Mouse (Mus musculus): ENCODE results near the gene Erp27. TPM values are rescaled to one million over a fixed set of nuclear protein-coding genes. Genes with fewer than 3 reads are reported as not detected.

Gene Erp27
- total and polyA plus RNA-seq, 3 experiments = 0.55 to 1.9 TPM; not detected in 1

- in situ Hi-C loops (cut with MboI; ENCODE audit: low pct_ligation_motif_present, low pct_unique_long_range_greater_than_20kb, low sequenced_read_pairs) (no loop called here), dilution Hi-C loops (cut with MboI; ENCODE audit: extremely low pct_ligation_motif_present, extremely low pct_unique_long_range_greater_than_20kb, low sequenced_read_pairs) (no loop called here)
- Histone ChIP-seq H3K9ac (ENCODE audit: insufficient read depth, low read depth) (no peak overlapping the region), H3K4me2 (ENCODE audit: insufficient read depth, low read depth, poor library complexity, severe bottlenecking) (no peak overlapping the region), H3K9me3 (replicated peaks; ENCODE audit: low read length) (no peaks in the 10 kb centered on the region), H3K27ac (ENCODE audit: insufficient read depth, low read depth) (no peak overlapping the region), H3K36me3 (replicated peaks in 1 of 2; ENCODE audit: control insufficient read depth in 1 of 2, insufficient read depth in 1 of 2, low read length in 1 of 2) (peaks cover 27 to 75% of the 10 kb centered on the region in 2 experiments), H3K4me3 (replicated peaks in 1 of 3; ENCODE audit: low read depth in 2 of 3, low read length in 2 of 3, poor library complexity in 1 of 3) (no peak overlapping the region), H3K4me1 (ENCODE audit: control insufficient read depth in 1 of 2, insufficient read depth in 2 of 2) (peaks cover 0 to 8% of the 10 kb centered on the region in 2 experiments; a peak in 2 of 4 replicates), H3K27me3 (replicated peaks) (no peaks in the 10 kb centered on the region), H3K79me2 (replicated peaks; ENCODE audit: control insufficient read depth, extremely low read depth, insufficient read depth, poor library complexity, severe bottlenecking) (no peaks in the 10 kb centered on the region)
- DNase-seq (ENCODE audit: extremely low read depth) = no peak
- TF ChIP-seq EP300 (IDR thresholded peaks at IDR 0.05; ENCODE audit: low read length) = no peak
- TF ChIP-seq IRF4 (IDR thresholded peaks at IDR 0.05; ENCODE audit: low read depth, low read length) = no peak
These were observed 8.4 kb downstream of the Erp27 start for GRCm38 (mm10) chr6:136913384-136914126.

DNA sequence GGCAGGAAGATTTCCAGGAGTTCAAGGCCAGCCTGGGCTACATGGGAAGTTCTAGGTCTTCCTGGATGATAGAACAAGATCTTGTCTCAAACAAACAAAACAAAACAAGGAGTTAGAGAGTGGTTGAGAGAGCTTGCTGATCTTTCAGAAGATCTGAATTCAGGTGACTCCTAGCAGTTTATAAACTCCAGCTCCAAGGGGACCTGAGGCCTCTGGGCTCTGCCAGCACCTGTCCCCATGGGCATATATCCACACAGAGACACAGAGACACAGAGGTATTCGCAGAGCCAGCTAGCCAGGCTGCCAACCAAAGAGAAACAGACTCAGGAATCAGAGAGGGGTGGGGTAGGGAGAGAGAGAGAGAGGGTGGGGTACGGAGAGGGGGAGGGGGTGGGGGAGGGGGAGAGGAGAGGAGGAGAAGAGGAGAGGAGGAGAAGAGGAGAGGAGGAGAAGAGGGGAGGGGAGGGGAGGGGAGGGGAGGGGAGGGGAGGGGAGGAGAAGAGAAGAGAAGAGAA lies 9.2 kb downstream of the Erp27 start:
- Histone ChIP-seq H3K79me2 (replicated peaks; ENCODE audit: control insufficient read depth, extremely low read depth, insufficient read depth, poor library complexity, severe bottlenecking) (no peaks in the 10 kb centered on the region), H3K9me3 (replicated peaks; ENCODE audit: low read length) (no peaks in the 10 kb centered on the region), H3K4me3 (replicated peaks in 1 of 3; ENCODE audit: low read depth in 2 of 3, low read length in 2 of 3, poor library complexity in 1 of 3) (no peak overlapping the region), H3K27me3 (replicated peaks) (no peaks in the 10 kb centered on the region), H3K36me3 (replicated peaks in 1 of 2; ENCODE audit: control insufficient read depth in 1 of 2, insufficient read depth in 1 of 2, low read length in 1 of 2) (peaks cover 27 to 72% of the 10 kb centered on the region in 2 experiments), H3K27ac (ENCODE audit: insufficient read depth, low read depth) (no peak overlapping the region), H3K4me1 (ENCODE audit: control insufficient read depth in 1 of 2, insufficient read depth in 2 of 2) (peaks cover 0 to 8% of the 10 kb centered on the region in 2 experiments; a peak in 2 of 4 replicates), H3K4me2 (ENCODE audit: insufficient read depth, low read depth, poor library complexity, severe bottlenecking) (no peak overlapping the region), H3K9ac (ENCODE audit: insufficient read depth, low read depth) (no peak overlapping the region)
- in situ Hi-C loops (cut with MboI; ENCODE audit: low pct_ligation_motif_present, low pct_unique_long_range_greater_than_20kb, low sequenced_read_pairs) (no loop called here), dilution Hi-C loops (cut with MboI; ENCODE audit: extremely low pct_ligation_motif_present, extremely low pct_unique_long_range_greater_than_20kb, low sequenced_read_pairs) (no loop called here)
- no peak for TF ChIP-seq ZNF384 (IDR thresholded peaks at IDR 0.05; ENCODE audit: low read depth, low read length)
- TF ChIP-seq POLR2A (IDR thresholded peaks at IDR 0.05; ENCODE audit: low read depth, low read length) = no peak
- TF ChIP-seq SMC3 (IDR thresholded peaks at IDR 0.05; ENCODE audit: low read depth, low read length) = no peak
- TF ChIP-seq USF2 (conservative IDR thresholded peaks at IDR 0.05; ENCODE audit: low read depth, low read length) = no peak
- no peak for TF ChIP-seq MXI1 (IDR thresholded peaks at IDR 0.05; ENCODE audit: low read depth, low read length)
- no peak for TF ChIP-seq ELF1 (IDR thresholded peaks at IDR 0.05; ENCODE audit: low read depth, low read length)
- no peak for TF ChIP-seq POLR2AphosphoS2 (IDR thresholded peaks at IDR 0.05; ENCODE audit: low read depth, low read length)
- no peak for TF ChIP-seq NELFE (IDR thresholded peaks at IDR 0.05; ENCODE audit: low read depth, low read length)
- TF ChIP-seq ZC3H11A (IDR thresholded peaks at IDR 0.05; ENCODE audit: low read depth, low read length) = no peak
- no peak for TF ChIP-seq ZKSCAN1 (IDR thresholded peaks at IDR 0.05; ENCODE audit: borderline replicate concordance, low read depth, low read length)
- DNase-seq (ENCODE audit: extremely low read depth) = no peak

All from CH12.LX (cell line).